Mouse (Mus musculus): ENCODE data around the gene Tas2r144.

Gene Tas2r144

DNA sequence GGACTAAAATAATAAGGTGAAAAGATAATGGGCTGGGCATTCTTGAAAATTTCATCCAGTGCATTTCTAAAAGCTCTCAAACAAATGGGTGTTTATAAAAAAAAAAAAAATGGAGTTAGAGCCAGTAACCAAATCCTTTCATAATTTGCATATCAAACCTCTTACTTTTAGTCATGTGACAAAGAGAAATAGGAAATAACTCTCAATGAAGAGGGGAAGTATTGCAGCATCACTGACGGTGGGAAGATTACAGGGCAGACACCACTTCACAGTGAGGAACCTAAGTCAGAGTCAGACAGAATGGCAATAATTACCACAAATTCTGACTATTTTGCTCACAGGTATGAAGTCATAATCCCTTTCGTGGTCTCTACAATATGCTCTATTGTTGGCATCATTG, at the start of gene Tas2r144:
TSS of gene Tas2r144 (plus strand) at position 301 of the 400 bp plus-strand sequence.
- ATAC-seq (ENCODE audit: low TSS enrichment), result no peak

DNA sequence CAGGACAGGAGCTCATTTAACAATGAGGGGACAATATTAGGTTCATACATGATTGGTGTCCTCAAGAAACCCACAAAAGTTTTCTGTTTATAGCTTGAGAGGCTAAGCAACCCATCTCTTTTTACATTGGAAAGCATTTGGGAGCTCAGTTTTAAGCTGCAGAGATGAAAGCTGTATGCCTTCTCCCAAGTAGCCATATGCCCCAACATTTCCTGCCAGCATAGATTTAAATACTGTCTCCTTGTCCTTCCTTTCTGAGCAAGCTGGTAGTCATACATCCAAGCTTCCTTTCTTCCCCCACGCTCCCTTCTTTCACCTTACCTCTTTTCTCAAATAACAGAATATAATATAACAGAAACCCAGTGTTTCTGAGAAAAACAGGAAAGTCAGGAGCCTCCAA, 32.7 kb upstream of the Tas2r144 start:
- ATAC-seq (ENCODE audit: low TSS enrichment), result peak; percentile 97

DNA sequence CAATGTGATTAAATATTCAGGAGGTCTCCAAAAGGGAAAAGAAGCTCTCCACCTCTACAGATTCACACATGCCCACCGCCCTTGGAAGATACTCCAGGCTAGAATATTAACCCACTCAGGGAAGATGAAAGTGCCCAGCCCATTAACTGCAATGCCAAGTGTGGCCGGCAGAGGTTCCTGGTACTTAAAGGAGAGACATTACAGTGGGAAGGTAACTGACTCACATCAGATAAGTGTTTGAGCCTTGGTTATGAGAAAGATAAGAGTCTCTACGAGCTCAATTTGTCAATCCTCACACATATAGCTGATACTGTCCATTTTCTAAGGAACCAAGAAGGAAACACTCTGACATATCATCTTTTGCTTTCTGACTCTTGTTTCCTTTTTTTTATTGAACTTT, 28.9 kb upstream of the Tas2r144 start:
- ATAC-seq (ENCODE audit: low TSS enrichment), result no peak

DNA sequence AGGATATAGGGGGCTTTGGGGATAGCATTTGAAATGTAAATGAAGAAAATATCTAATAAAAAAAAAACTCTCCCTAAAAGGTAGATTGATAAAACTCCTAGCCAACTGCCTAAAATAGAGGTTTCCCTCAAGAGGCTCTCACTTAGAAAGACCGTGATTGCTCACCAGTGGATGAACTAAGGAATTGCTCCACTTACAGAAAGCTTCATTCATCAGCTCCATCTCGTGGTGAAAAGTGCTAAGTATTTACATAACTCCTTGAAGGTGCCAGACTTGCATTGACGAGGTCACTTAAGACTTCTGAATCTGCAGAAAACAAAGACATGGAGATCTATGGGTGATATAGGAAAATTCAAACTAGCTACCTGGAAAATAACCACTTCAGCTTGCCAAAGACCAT, 17.4 kb upstream of the Tas2r144 start:
- ATAC-seq (ENCODE audit: low TSS enrichment), result peak; percentile 100

DNA sequence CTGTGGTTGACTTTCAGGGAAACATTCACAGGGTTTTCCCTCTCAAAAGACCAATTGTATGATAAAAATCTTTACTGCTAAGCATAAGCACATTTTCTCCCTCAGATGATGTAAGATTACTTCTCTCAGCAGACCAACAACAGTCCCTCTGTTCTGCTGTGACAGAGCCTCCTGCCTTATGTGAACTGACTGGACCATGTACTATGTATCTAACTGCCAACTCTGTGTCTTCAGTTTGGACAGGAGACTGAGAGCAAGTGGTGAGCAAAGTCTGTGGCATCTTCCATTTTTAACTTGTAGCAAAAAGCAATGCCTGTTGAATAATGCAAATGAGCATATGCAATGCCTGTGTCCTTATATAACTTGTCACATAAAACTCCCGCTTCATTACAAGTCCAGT, 15.6 kb upstream of the Tas2r144 start:
- ATAC-seq (ENCODE audit: low TSS enrichment), result peak; percentile 85

DNA sequence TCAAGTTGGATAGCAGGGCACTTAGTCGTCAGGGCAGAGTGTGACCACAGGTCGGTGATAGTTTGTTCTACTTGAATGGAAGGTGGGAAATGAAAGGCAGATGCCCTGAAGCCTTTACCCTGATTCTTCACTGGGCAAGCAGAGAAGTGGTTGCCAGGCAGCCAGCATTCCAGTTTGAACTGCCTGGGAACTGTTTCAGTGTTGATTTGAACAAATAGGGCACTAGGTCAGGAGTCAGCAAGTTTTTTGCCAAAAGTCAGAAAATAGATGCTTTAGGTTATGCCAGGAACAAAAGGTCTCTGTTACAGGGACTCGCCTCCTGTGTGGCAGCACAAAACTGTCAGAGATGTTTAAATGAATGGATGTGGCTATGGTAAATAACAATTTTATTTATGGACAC, 7.2 kb downstream of the Tas2r144 start:
- no peak for ATAC-seq (ENCODE audit: low TSS enrichment)

DNA sequence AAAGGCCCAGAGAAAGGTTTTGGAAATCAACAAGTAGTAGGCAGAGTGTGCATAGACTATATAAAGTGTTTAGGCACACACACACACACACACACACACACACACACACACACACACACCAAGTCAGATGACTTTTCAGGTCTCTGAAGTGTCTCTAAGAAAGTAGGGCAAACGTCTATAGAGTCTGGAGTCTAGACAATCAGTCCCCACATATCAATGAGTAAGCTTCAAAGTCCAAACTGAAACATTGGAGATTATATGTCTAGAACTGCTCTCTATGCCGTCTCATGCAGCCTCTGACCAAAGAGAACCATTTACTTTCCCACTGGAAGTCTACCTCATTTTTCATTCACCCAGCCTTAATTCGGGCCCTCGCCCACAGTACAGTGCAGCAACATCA, 9.9 kb downstream of the Tas2r144 start:
- ATAC-seq (ENCODE audit: low TSS enrichment), result no peak

DNA sequence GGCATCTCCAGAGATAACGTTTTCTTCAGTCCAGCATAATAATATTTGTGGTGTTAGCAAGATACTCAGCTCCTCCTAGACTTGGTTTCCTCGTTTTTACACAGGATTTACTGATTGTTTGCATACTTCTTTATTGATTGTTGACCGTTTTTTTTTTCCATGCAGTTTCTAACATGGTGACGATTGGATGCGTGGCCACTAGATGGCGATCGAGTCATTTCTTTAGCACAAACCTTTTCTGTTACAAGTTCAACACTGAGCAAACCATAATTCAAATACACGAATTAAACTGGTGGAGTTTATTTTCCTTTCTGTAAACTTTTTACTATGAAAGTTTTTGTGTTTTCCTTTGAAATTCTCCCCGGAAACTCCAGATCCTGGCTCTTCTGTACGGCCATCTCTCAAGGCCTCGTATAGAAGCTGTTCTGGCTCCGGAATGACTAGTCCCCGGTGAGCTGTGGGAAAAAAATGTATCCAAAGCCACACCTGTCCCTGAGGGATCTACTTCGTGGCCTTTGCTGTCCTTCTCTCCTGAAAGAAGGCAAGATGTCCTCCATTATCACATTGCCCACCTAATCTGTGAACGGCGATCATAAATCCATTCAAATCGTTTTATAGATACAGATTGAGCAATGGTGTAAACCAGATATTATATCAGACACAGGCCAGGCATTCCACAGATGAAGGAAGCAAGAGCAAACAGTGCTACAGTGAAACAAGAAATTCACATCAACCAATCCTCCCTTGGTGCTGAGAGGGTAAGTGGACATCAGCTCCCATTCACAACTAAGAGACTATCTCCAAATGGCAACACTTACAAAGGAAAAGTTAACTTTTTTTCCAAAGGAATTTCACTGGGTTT, 12.3 kb downstream of the Tas2r144 start:
- peak; percentile 70; the same call in 1 of the 2 replicates for ATAC-seq (ENCODE audit: low TSS enrichment)

DNA sequence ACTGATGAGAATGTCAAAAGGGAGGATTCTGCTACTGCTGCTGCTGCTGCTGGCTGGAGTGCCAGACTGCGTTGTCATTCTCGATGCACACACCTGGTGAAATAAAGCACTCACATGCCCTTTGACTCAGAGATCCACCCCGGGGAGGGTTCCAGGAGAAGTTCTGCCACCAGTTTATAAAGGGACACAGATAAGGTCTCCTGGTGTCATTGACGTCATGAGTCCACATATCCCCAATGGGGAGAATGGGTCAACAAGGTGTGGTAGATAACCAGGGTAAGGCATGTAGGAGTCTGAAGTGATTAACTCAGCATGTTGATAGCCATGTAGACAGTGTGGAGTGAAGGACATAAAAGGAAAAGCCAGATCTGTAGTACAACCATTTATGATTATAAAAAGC, 14.5 kb downstream of the Tas2r144 start:
- no peak for ATAC-seq (ENCODE audit: low TSS enrichment)

DNA sequence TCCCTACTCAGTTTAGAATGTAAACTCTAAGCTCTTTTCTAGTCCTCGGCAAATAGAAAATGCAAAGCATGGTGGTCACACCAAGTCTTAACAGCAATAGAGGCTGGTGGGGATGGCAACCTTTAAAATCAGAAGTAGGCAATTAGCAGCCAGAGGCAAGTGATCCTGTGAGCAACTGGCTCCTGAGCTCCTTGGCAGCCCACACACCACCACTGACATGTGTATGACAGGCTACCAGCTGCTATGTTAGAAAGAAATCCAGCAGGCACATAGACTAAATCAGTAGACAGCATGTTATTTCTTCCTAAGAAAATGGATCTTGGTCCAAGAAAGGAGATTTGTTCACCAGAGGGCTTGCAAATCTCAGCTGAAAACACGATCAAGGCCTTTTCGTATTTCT, 16.1 kb downstream of the Tas2r144 start:
- ATAC-seq (ENCODE audit: low TSS enrichment), result peak; percentile 97

DNA sequence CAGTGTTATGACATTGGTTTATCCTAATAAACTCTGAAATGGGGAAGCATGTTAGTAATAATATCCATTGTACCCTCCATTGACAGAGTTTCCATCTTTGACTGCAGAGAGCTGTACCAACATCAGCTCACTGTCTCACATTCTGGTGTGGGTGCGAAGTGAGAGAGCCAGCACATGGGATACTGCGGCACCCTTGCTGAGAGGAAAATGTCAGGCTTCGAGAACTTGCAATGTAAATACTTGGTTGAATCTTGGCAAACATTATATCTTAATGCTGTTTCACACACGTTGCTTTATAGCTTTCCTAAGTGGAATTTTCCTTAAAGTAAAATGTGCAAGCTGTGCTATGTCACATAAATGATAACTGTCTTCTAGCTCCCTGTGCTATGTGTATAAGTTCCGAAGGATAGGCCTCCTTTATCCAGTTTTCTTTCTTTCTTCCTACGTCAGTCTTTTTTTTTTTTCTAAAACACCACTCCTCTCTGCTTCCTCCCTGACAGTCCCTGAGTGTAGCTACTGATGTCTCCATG, 22.2 kb downstream of the Tas2r144 start:
- ATAC-seq (ENCODE audit: low TSS enrichment), result peak; percentile 94

DNA sequence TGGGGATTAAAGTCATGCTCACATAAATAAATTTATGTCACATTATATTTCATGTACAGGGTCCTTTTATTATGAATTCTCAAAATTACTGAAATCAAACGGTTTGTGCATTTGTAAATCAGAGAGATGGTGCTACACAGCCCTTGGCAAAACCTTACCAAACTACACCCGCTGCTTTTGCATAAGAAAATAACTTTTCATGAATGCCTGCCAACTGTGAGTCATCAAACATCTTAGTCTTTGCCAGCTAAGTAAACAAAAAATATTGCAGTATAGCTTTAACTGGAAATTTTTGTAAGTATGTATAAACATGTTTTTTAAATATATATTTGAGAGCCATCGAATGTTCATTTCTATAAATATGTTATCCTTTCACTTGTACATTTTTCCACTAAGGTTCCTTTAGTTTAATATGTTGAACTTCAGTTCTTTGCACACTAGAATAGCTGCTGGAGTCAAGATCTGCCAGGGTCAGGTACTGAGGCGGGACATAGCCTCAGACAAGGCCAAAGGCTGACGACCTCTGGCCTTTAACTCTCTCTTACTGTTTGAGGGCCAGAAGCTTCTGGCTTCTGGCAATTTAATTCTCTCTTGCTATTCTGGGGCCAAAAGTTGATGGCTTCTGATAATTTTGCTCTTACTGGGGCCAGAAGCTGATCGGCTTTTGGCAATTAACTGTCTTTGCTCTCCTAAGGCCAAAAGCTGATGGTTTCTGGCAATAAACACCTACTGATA, 26.4 kb downstream of the Tas2r144 start:
- no peak for ATAC-seq (ENCODE audit: low TSS enrichment)

DNA sequence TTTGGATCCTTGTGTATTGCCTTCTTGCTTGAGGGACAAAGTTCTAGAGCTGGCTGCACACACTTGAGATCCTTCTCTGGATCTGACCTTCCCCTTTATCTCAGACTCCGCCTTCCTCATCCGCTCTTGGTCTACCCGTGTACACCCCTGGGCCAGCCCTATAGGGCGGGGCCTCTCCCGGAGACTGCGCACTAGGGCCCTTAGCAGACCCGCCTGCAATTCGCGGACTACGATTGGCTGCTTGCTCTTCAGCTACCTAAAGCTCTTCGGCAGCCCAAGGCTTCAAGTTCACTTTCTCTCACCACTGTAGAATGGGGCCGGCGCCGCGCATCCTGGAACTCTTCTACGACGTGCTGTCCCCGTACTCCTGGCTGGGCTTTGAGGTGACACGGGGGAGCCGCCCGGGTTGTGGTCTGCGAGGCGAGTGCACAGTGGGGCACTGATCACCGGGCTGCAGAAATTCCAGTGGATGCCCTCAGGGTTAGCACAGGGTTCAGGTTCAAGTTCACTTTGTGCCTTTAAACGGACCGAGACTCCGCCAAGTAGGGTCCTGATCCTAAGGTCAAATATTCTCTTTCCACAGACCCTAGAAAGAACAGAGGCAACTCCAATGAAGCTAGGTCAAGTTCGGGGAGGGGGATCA, 30.7 kb downstream of the Tas2r144 start, which contains the start of gene Gstk1:
TSS of gene Gstk1 (plus strand) at position 225 of the 643 bp plus-strand sequence.
- ATAC-seq (ENCODE audit: low TSS enrichment), result peak; percentile 99

DNA sequence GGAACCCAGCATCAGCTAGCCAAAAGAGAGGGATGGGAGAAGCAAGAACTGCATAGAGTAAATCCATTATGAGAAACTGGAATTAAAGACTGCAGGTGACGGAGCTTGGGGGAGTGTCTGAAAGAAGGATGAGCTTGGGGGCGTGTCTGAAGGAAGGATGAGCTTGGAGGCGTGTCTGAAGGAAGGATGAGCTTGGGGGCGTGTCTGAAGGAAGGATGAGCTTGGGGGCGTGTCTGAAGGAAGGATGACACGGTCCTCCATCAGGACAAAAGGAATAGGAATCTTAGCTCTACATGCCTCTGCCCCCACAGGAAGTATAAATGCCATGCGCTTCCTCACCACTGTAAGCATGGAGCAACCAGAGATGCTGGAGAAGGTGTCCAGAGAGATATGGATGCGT, 32.0 kb downstream of the Tas2r144 start:
- no peak for ATAC-seq (ENCODE audit: low TSS enrichment)

DNA sequence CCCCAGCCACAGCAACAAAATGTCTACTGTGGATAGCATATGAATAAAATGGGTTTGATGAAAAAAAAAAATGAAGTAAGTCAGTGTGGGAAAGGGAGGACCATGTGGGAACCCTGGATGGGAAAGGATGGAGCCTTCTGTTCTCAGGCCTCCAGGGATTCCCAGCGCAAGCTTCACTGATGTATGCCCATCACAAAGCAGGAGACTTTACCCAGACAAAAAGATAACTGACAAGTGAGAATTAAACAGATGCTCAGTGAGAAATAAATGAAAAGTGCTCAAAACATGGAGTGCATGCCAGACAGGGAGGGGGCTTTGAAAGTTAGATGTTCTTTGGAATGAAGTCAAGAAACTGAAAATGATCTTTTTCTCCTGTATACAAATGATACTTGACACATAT, 32.9 kb downstream of the Tas2r144 start:
- ATAC-seq (ENCODE audit: low TSS enrichment), result no peak

DNA sequence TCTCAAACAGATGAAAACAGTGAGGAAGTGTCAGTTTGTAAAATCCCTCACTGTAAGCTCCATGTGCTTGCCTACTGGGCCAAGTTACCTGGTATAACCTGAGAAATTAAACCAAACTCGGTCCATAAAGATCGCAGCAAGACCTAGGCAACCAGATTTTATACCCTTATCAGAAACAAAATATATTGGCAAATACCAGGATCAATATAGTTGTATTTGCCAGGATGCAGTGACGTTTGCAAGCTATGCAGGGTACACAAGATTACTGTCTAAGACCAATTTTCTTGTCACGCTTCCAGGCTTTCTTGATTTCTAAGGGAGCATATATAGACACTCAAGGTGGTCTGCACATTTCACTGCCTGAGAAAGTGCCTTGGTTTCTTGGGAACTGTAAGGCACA, 36.7 kb downstream of the Tas2r144 start:
- ATAC-seq (ENCODE audit: low TSS enrichment), result no peak

DNA sequence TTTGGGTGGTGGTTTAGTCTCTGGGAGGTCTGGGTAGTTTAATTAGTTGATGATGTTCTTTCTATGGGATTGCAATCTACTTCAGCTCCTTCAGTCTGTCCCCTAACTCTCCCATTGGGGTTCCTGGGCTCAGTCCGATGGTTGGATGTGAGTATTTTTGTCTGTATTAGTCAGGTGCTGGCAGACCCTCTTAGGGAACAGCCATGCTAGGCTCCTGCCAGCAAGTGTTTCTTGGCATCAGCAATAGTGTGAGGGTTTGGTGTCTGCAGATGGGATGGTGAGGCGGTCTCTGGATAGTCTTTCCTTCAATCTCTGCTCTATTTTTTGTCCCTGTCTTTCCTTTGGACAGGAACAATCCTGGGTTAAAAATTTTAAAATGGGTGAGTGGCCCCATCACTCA, 38.0 kb downstream of the Tas2r144 start:
- peak; percentile 59 for ATAC-seq (ENCODE audit: low TSS enrichment)

DNA sequence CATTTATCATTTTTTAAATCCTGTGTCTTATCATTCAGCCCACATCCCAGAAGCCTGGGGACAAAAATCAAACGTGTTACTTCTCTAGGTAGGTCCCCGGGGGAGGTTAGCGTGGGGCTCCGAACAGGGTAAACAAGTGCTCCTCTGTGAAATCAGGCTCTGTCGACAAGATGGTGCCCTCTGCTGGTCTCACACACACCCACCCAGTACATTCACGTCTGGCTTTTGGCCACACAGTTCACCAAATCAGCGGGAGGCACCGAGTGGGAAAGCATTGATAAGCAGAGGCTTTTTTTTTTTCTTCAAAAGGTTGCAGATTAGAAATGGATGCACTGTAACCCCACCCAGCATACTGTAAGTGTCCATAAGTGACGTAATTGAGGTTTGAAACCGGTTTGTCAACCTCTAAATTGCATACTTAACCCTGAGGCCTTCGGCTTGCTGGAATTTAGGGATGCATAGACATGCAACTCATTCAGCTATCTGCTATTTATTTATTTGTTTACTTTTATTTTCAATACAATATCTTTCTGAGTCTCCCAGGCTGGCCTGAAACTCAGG, 42.3 kb downstream of the Tas2r144 start:
- peak; percentile 91 for ATAC-seq (ENCODE audit: low TSS enrichment)

DNA sequence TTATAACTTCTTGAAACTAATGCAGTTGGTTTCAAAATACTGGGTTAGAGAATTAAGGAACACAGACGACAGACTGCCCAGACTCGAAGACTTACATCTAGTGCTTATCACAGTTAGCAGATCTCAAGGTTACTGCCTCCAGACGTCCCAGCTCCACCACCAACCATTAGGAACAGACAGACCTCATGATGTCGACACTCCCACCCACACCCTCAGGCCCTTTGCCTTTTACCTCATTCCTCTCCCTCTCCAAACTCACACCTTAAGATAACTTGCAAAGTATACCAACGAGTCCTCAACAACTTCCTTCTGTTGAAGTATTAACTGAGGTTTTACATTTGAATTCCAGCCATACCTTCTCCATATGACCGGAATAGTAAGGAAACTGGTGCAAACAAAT, 45.3 kb downstream of the Tas2r144 start:
- no peak for ATAC-seq (ENCODE audit: low TSS enrichment)

DNA sequence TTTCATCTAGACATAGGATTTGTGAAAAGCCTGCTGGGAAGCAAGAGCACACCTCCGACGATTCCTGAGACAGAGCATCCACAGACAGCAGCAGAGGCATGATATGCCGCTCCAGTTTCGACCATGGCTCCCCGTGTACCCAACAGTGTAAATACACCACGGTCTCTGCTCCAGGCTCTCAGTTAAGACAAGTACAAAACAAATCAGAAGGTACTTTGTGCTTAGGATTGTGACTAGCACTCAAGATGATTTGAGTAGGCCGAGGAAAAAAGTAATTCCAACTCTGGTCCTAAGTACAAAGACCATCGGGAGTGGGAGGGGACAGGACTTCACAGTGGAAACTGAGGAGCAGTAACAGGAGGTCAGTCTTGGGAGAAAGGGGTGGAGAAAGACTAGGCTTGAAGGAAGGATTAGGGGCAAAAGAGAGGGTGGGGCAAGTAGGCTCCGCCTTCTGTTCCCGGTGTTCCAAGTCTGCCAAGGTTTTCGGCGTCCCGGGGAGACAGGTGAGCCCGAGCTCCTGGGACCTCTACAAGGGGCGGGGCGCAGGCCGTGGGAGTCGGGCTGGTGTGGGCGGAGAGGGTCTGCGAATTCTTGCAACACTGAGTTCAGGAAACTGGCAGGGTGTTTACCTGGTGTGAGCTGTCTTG, 46.5 kb downstream of the Tas2r144 start, which contains the start of gene Tmem139:
TSS of gene Tmem139 (plus strand) at position 447 of the 647 bp plus-strand sequence.
- ATAC-seq (ENCODE audit: low TSS enrichment), result no peak

DNA sequence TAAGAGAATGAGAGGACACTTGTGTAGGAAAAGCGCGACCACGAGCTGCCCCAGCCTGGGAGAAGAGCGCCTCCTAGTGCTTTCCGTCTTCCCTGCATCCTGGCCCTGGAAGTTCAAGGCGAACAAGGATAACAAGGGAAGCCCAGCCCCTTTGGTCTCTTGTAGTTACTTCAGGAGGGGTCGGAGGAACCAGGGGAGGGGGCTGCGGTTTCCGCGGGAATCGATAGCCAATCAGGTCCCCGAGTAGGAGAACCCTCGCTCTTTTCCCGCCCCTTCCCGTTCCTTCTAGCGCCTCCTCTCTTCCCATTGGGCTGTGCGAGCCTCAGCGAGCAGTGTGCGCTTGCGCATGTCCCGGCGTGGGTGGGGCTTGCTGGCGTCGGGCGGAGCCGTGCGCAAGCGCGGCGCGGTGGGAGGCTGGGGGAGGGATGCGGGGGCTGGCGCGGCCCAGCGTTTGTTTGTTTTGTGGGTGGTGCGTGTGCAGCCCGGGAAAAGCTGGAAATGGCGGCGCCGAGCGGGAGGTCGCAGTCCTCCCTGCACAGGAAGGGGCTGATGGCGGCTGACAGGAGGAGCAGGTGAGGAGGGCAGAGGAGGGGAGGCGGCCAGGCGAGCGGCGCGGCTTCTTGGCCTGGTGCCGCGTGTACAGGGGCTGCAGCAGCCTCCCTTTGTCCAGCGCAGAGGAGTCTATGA, 49.6 kb downstream of the Tas2r144 start, which contains the start of gene Casp2:
TSS of gene Casp2 (plus strand) at position 360 of the 687 bp plus-strand sequence.
- peak; percentile 98 for ATAC-seq (ENCODE audit: low TSS enrichment)

All from frontal cortex, adult (tissue).